Mouse (Mus musculus) midbrain, postnatal 0 days (tissue): ENCODE results near the gene Exosc6. TPM values are rescaled to one million over a fixed set of nuclear protein-coding genes. Genes with fewer than 3 reads are reported as not detected.
"Not testable (repeated sequence)": the region's sequence is repeated elsewhere in the genome, so short reads cannot be mapped to it uniquely, and the experiment has no call there.

Experiments
- ATAC-seq: fragments of 200-750 bp; cut with Nextera tagmentation; 2 replicates; pipeline ENCODE4 v1.8.0; 2017; ENCODE audit warnings: moderate number of reproducible peaks, mild to moderate bottlenecking, moderate TSS enrichment, moderate library complexity; ENCODE audit not compliant: low FRiP score
- DNase-seq: peaks from one replicate; pipeline ENCODE4 v3.0.0-alpha.2; 2015; ENCODE audit warnings: low spot score
- H3K27ac ChIP-seq: fragments of 300-500 bp; sonication (generic); 2 replicates; pipeline ENCODE4 v1.5.1; 2014; ENCODE audit warnings: low read depth, mild to moderate bottlenecking, low read length, mixed read lengths
- H3K27me3 ChIP-seq: fragments of 300-500 bp; sonication (generic); 2 replicates; pipeline ENCODE4 v1.6.1; 2014; ENCODE audit warnings: low read length, control low read depth, mixed read lengths; ENCODE audit not compliant: insufficient read depth
- H3K36me3 ChIP-seq: fragments of 300-500 bp; sonication (generic); 2 replicates; pipeline ENCODE4 v1.6.1; 2014; ENCODE audit warnings: low read length, control low read depth, mixed read lengths; ENCODE audit not compliant: insufficient read depth
- H3K4me1 ChIP-seq: fragments of 300-500 bp; sonication (generic); 2 replicates; pipeline ENCODE4 v1.6.1; 2014; ENCODE audit warnings: mild to moderate bottlenecking, control low read depth, antibody characterized with exemption, low read length, mixed read lengths; ENCODE audit not compliant: insufficient read depth
- H3K4me2 ChIP-seq: fragments of 300-500 bp; sonication (generic); 2 replicates; pipeline ENCODE4 v1.6.1; 2014; ENCODE audit warnings: low read depth, mild to moderate bottlenecking, low read length, mixed read lengths; ENCODE audit not compliant: poor library complexity, severe bottlenecking
- H3K4me3 ChIP-seq: fragments of 300-500 bp; sonication (generic); 2 replicates; pipeline ENCODE4 v1.5.1; 2014; ENCODE audit warnings: low read depth, mild to moderate bottlenecking, low read length, moderate library complexity
- H3K9ac ChIP-seq: fragments of 300-500 bp; sonication (generic); replicated peaks from 2 replicates; pipeline ENCODE4 v1.6.1; 2014; ENCODE audit warnings: mild to moderate bottlenecking, low read length, moderate library complexity, mixed read lengths; ENCODE audit not compliant: poor library complexity, severe bottlenecking
- H3K9me3 ChIP-seq: fragments of 300-500 bp; sonication (generic); 2 replicates; pipeline ENCODE4 v1.6.1; 2016; ENCODE audit warnings: low read length, control low read depth
- CTCF ChIP-seq: IDR thresholded peaks from 2 replicates; pipeline ENCODE4 v1.5.1; 2016; ENCODE audit warnings: antibody characterized with exemption, mild to moderate bottlenecking
- WGBS: fragments of 180-500 bp; shearing (Covaris S2); extraction: QIAGEN DNeasy Blood & Tissue Kit; methylation state at CpG from one replicate; pipeline ENCODE4 v1.1.7; 2014; 5-methylcytosine and 5-hydroxymethylcytosine counted together
- polyA plus RNA-seq: library from polyadenylated mRNA; unstranded; fragments of >200 nt; fragmentation: Nextera tagmentation; extraction: Ambion mirVana; gene quantifications from 2 replicates; pipeline ENCODE4 v1.2.1, GENCODE M21; 2015
- total RNA-seq: library from RNA; depleted of rRNA; stranded (reverse); fragments of >200 nt; gene quantifications from 2 replicates; pipeline ENCODE4 v1.2.3, GENCODE M21; 2014; rRNA removed

The Exosc6 gene
- not detected in 2 replicates for total RNA-seq
- not detected in 2 replicates for polyA plus RNA-seq

DNA sequence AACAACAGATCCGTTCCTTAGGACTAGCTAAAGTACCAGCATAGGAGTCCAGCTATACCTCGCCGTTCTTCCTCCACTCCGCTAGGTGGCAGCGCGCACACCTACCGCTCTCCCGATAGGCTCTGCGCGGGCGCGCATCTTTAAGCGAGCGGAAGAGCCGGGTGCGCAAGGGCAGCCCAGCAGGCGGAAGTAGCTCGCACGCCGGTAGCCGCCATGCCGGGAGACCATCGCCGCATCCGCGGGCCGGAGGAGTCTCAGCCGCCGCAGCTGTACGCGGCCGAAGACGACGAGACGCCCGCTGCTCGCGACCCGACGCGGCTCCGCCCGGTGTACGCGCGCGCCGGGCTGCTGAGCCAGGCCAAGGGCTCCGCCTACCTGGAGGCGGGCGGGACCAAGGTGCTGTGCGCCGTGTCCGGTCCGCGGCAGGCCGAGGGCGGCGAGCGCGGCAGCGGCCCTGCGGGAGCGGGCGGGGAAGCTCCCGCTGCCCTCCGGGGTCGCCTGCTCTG lies at the start of gene Exosc6:
Gene Exosc6 (plus strand): TSS at position 182 of the 506 bp plus-strand sequence.
- peak within 1 kb of the TSS; percentile 95 for H3K4me3 ChIP-seq
- DNase-seq = peak; percentile 96
- H3K27ac ChIP-seq = peak within 1 kb of the TSS; percentile 68
- no peaks in the 10 kb centered on the region for H3K27me3 ChIP-seq
- peak within 1 kb of the TSS; percentile 66 for H3K9ac ChIP-seq
- H3K4me2 ChIP-seq = peak within 1 kb of the TSS; percentile 100
- ATAC-seq = peak; percentile 97
- H3K9me3 ChIP-seq = no peaks in the 10 kb centered on the region
- under 1% methylated on average over 66 of the region's 68 CpGs for whole genome bisulfite sequencing
- H3K4me1 ChIP-seq = peaks cover 11% of the 10 kb centered on the region
- peak; percentile 93 for TF ChIP-seq CTCF
- peaks cover 43% of the 10 kb centered on the region for H3K36me3 ChIP-seq

DNA sequence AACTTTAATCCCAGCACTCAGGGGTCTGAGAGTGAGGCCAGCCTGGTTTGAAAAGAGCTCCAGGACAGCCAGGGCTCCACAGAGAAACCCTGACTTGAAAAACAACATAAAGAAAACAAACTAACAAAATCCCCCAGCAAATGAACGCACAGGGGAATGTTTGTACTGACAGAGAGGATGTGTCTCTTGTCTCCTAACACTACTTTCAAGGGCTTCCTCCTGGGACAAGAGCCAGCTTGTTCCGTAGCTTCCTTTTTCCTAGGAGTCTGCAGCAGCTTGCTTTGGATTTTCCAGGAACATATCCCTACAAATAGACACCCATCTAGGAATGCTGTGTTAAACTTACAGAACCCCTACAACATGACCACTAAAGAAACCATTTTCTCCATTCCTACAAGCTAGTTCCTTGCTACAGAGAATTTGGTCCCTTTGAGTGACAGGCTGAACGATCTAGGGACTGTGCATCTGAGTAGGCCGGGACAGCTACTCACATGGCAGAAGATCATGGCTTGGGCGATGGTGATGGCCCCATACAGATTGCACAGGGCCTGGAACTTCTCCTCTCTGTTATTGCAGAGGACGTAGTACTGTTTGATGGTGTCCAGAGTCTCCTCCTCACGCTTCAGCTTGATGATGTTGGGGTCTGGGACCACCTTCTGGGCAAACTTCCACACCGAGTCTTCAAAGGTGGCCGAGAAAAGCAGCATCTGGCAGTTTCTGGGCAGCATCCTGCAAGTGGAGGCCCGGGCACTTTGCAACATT lies 45.7 kb upstream of the Exosc6 start:
- 93% methylated on average over 8 of the region's 10 CpGs for WGBS
- ATAC-seq, H3K9ac ChIP-seq, H3K4me3 ChIP-seq, H3K4me2 ChIP-seq, H3K4me1 ChIP-seq, H3K27ac ChIP-seq, H3K27me3 ChIP-seq, H3K9me3 ChIP-seq, DNase-seq: not testable (repeated sequence)
- H3K36me3 ChIP-seq = peaks cover 38% of the 10 kb centered on the region

DNA sequence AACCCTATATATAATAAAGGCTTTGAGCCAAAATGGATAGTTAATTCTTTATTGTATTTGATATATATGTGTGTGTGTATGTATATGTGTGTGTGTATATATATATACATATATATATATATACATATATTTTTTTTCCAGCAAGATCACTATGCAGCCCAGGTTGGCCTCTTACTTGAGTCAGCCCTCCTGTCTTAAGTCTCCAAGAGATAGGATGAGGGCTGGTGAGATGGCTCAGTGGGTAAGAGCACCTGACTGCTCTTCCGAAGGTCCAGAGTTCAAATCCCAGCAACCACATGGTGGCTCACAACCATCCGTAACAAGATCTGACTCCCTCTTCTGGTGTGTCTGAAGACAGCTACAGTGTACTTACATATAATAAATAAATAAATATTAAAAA lies 29.5 kb upstream of the Exosc6 start:
- 100% methylated on average over 1 of the region's 2 CpGs for WGBS

DNA sequence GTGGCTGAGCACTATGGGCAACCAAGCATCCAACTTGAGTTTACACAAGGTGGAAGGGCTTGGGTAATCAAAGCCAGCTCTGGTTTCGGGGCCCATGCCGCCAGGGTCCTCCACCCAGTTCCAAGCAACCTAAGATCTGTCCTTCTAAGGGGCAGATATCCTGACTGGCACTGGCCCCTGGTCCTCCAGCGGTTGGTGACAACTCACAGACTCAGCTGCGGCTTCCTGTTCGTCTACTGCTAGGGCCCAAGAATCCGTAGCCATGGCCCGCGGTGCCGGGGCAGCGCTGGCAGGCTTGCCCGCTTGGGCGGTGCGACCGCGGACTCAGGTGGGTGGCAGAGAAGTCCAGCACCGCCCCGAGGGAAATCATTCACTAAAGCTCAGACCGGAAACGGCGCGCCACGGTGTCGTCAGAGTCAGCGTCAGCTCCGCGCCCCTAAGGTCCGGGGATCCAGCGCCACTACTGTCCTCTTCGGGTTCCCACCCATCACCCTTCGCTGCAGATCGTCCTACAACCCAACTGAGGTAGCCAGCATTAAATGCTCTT lies 28.7 kb upstream of the Exosc6 start:
- 0 out of 2 replicates have a peak, but pooled peaks cover 7% of the 10 kb centered on the region for H3K27me3 ChIP-seq
- H3K4me1 ChIP-seq = no peaks in the 10 kb centered on the region
- peak overlapping the region; percentile 75 for H3K27ac ChIP-seq
- peak overlapping the region; percentile 86 for H3K9ac ChIP-seq
- TF ChIP-seq CTCF = peak; percentile 18; the same call in 1 of the 2 replicates
- peak; percentile 87 for ATAC-seq
- H3K4me2 ChIP-seq = peak overlapping the region; percentile 73
- 0% methylated on average over 31 of the region's 31 CpGs for WGBS
- peak; percentile 95 for DNase-seq
- peak overlapping the region; percentile 72 for H3K4me3 ChIP-seq
- no peaks in the 10 kb centered on the region for H3K36me3 ChIP-seq
- no peaks in the 10 kb centered on the region for H3K9me3 ChIP-seq

More for the DNA sequence above, 29.5 kb upstream of the Exosc6 start:
- H3K36me3 ChIP-seq, H3K4me2 ChIP-seq, ATAC-seq, H3K27me3 ChIP-seq, H3K9me3 ChIP-seq, DNase-seq, H3K4me3 ChIP-seq, H3K9ac ChIP-seq, H3K27ac ChIP-seq, H3K4me1 ChIP-seq: not testable (repeated sequence)

DNA sequence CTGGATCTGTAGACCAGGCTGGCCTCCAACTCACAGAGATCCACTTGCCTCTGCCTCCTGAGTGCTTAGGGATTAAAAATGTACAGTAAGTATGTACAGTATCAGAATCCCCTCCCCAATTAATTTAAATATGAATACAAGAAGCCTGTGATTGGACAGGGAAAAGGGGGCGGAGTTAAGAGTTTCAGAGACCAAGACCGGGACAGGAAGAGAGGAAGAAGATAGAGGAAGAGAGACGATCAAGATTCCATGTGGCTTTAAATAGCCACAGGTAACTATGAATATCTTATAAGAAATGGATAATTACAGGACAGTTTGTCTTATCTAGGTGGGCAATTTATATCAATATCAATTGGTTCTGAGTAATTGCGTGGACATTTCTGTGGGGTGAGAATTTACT lies 26.6 kb upstream of the Exosc6 start:
- no peak for ATAC-seq
- TF ChIP-seq CTCF = no peak

DNA sequence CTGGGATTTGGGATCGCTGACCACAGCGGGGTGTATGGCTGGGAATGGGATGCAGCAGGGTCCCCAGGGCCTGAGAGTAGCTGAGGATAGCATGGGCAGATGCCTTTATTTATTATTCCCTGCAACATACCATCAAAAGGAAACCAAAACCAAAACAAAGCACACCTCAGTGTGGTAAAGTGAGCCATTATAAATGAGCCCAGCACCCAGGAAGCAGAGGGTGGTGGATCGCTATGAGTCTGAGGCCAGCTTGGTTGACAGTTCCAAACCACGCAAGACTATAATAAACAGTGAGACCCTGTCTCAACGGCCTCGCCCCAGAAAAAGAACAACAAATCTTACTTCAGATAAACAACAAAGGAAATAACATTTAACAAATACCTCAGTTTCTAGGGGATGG lies 26.1 kb upstream of the Exosc6 start:
- Histone ChIP-seq H3K27me3 (0 out of 2 replicates have a peak, but pooled peaks cover 7% of the 10 kb centered on the region), H3K4me2 (no peak overlapping the region), H3K4me1 (no peaks in the 10 kb centered on the region), H3K27ac (no peak overlapping the region), H3K9me3 (no peaks in the 10 kb centered on the region), H3K9ac (no peak overlapping the region), H3K36me3 (no peaks in the 10 kb centered on the region), H3K4me3 (no peak overlapping the region)
- no peak for TF ChIP-seq CTCF
- WGBS = 82% methylated on average over 6 of the region's 6 CpGs
- ATAC-seq = no peak
- no peak for DNase-seq

More for the DNA sequence above, 26.6 kb upstream of the Exosc6 start:
- no peaks in the 10 kb centered on the region for H3K9me3 ChIP-seq
- H3K4me2 ChIP-seq = no peak overlapping the region
- no peaks in the 10 kb centered on the region for H3K36me3 ChIP-seq
- no peak overlapping the region for H3K4me3 ChIP-seq
- H3K9ac ChIP-seq = no peak overlapping the region
- no peak overlapping the region for H3K27ac ChIP-seq
- H3K27me3 ChIP-seq = 0 out of 2 replicates have a peak, but pooled peaks cover 7% of the 10 kb centered on the region
- DNase-seq = no peak
- 61% methylated on average over 4 of the region's 4 CpGs for WGBS
- H3K4me1 ChIP-seq = no peaks in the 10 kb centered on the region
